Mouse (Mus musculus): ENCODE data around the gene Selenow.

GRCm38 (mm10) chr7:15954436-15954835 is 32.2 kb upstream of the Selenow start:
- no peak for TF ChIP-seq EP300 (optimal IDR thresholded peaks at IDR 0.05)
- TF ChIP-seq CTCF (IDR thresholded peaks at IDR 0.05; ENCODE audit: low read depth), result no peak

Measured in stomach, postnatal 0 days (tissue).